Mouse (Mus musculus): ENCODE results near the gene Gm17482. TPM values are rescaled to one million over a fixed set of nuclear protein-coding genes. Genes with fewer than 3 reads are reported as not detected.

Gm17482 gene
- polyA plus RNA-seq, 1 experiment from 2014 or later: not detected

- H3K9me3 ChIP-seq: 0 out of 2 replicates have a peak, but pooled peaks cover 3% of the 10 kb centered on the region
- H3K4me2 ChIP-seq: no peak overlapping the region
- no peak overlapping the region for H3K4me3 ChIP-seq
- H3K36me3 ChIP-seq: no peaks in the 10 kb centered on the region
- H3K27ac ChIP-seq (replicated peaks): no peak overlapping the region
- ATAC-seq (ENCODE audit: extremely low read depth, insufficient number of reproducible peaks, low FRiP score, low TSS enrichment): no peak
- no peak overlapping the region for H3K9ac ChIP-seq
- peaks cover 55% of the 10 kb centered on the region for H3K27me3 ChIP-seq (replicated peaks)
- H3K4me1 ChIP-seq: peaks cover 17% of the 10 kb centered on the region
- 67% methylated on average over 2 of the region's 2 CpGs for WGBS
Observed at GRCm38 (mm10) chr6:115293877-115294276, 66.7 kb downstream of the Gm17482 start.

- Histone ChIP-seq H3K27me3 (replicated peaks) (peaks cover 5% of the 10 kb centered on the region; the same call in 1 of the 2 replicates), H3K36me3 (no peaks in the 10 kb centered on the region), H3K4me1 (no peaks in the 10 kb centered on the region), H3K4me3 (no peak overlapping the region), H3K9me3 (no peaks in the 10 kb centered on the region), H3K9ac (no peak overlapping the region), H3K27ac (replicated peaks) (no peak overlapping the region), H3K4me2 (no peak overlapping the region)
- ATAC-seq (ENCODE audit: extremely low read depth, insufficient number of reproducible peaks, low FRiP score, low TSS enrichment): no peak
- WGBS: 55% methylated on average over 2 of the region's 2 CpGs
Observed at GRCm38 (mm10) chr6:115307134-115307533, 80.0 kb downstream of the Gm17482 start.

Other genes with a start within 250 kb of the Gm17482 start
- gene Tamm41, start 189.5 kb upstream of the Gm17482 start, polyA plus RNA-seq (2015; fragmentation: Nextera tagmentation; extraction: Ambion mirVana): 36.6 and 37.0 TPM in 2 replicates
- 1.1 and 1.4 TPM in 2 replicates for gene Syn2, start 92.4 kb upstream of the Gm17482 start, polyA plus RNA-seq (2015; fragmentation: Nextera tagmentation; extraction: Ambion mirVana)
- 0.19 and 0.27 TPM in 2 replicates for gene Timp4, start 24.9 kb downstream of the Gm17482 start, polyA plus RNA-seq (2015; fragmentation: Nextera tagmentation; extraction: Ambion mirVana)
- gene Pparg, start 133.6 kb downstream of the Gm17482 start, polyA plus RNA-seq (2015; fragmentation: Nextera tagmentation; extraction: Ambion mirVana): 1.0 and 1.5 TPM in 2 replicates

Data from heart, embryonic 13.5 days (tissue).